Mouse (Mus musculus) lung, adult 2 months (tissue): ENCODE measurements around the gene Kcnma1. TPM values are rescaled to one million over a fixed set of nuclear protein-coding genes. Genes with fewer than 3 reads are reported as not detected.

ENCODE experiments used
- DNase-seq: peaks from one replicate; pipeline ENCODE4 v3.0.0; 2022
- H3K4me1 ChIP-seq: fragments of 200-500 bp; 2 replicates; pipeline ENCODE4 v1.6.1; 2011; ENCODE audit warnings: low read length; ENCODE audit not compliant: control insufficient read depth, insufficient read depth
- H3K4me3 ChIP-seq: fragments of 200-500 bp; replicated peaks from 2 replicates; pipeline ENCODE3; 2011; ENCODE audit warnings: low read depth, mild to moderate bottlenecking, control low read depth, low read length; ENCODE audit errors: extremely low read depth
- CTCF ChIP-seq: fragments of 200-500 bp; IDR thresholded peaks from 2 replicates; pipeline ENCODE4 v1.5.1; 2011; ENCODE audit warnings: mild to moderate bottlenecking, low read length, control low read depth; ENCODE audit not compliant: insufficient read depth
- POLR2A ChIP-seq: fragments of 200-500 bp; IDR thresholded peaks from 2 replicates; pipeline ENCODE4 v1.6.1; 2011; ENCODE audit warnings: low read depth, mild to moderate bottlenecking, control low read depth, low read length, borderline replicate concordance; ENCODE audit errors: extremely low read depth
- WGBS: fragments of 180-500 bp; shearing (Covaris S2); methylation state at CpG from one replicate; pipeline ENCODE4 v1.1.7; 2018; 5-methylcytosine and 5-hydroxymethylcytosine counted together
- polyA plus RNA-seq: library from polyadenylated mRNA; depleted of rRNA; stranded (reverse); fragments of >200 nt; gene quantifications from 2 replicates; pipeline ENCODE4 v1.2.3, GENCODE M21; 2012

The Kcnma1 gene
- polyA plus RNA-seq, 1 experiment: 1.6 TPM

GRCm38 (mm10) chr14:23572778-23573177 is 441.5 kb downstream of the Kcnma1 start:
- H3K4me3 ChIP-seq: no peak overlapping the region
- no peaks in the 10 kb centered on the region for H3K4me1 ChIP-seq
- 54% methylated on average over 1 of the region's 1 CpGs for WGBS
- no peak for DNase-seq
- TF ChIP-seq POLR2A (no peak), CTCF (no peak)

GRCm38 (mm10) chr14:23570251-23570650 is 444.0 kb downstream of the Kcnma1 start:
- no peaks in the 10 kb centered on the region for H3K4me1 ChIP-seq
- H3K4me3 ChIP-seq: no peak overlapping the region
- no peak for TF ChIP-seq CTCF
- no peak for TF ChIP-seq POLR2A
- DNase-seq: no peak
- WGBS: 45% methylated on average over 1 of the region's 1 CpGs

GRCm38 (mm10) chr14:23565931-23566330 is 448.4 kb downstream of the Kcnma1 start:
- 90% methylated on average over 3 of the region's 3 CpGs for WGBS
- Histone ChIP-seq H3K4me3 (no peak overlapping the region), H3K4me1 (no peaks in the 10 kb centered on the region)
- TF ChIP-seq CTCF (no peak), POLR2A (no peak)
- no peak for DNase-seq

GRCm38 (mm10) chr14:23564474-23564873 is 449.8 kb downstream of the Kcnma1 start:
- TF ChIP-seq CTCF: no peak
- no peak for TF ChIP-seq POLR2A
- H3K4me1 ChIP-seq: no peaks in the 10 kb centered on the region
- H3K4me3 ChIP-seq: no peak overlapping the region
- WGBS: 59% methylated on average over 7 of the region's 7 CpGs
- DNase-seq: no peak

GRCm38 (mm10) chr14:23563180-23563579 is 451.1 kb downstream of the Kcnma1 start:
- Histone ChIP-seq H3K4me3 (no peak overlapping the region), H3K4me1 (no peaks in the 10 kb centered on the region)
- TF ChIP-seq CTCF: no peak
- TF ChIP-seq POLR2A: no peak
- WGBS: 81% methylated on average over 2 of the region's 2 CpGs
- no peak for DNase-seq

- no peaks in the 10 kb centered on the region for H3K4me1 ChIP-seq
- 59% methylated on average over 2 of the region's 2 CpGs for WGBS
- TF ChIP-seq POLR2A: no peak
These were observed 458.6 kb downstream of the Kcnma1 start for GRCm38 (mm10) chr14:23555647-23556046.

GRCm38 (mm10) chr14:23552252-23552974 is 461.9 kb downstream of the Kcnma1 start:
- DNase-seq: no peak

More at GRCm38 (mm10) chr14:23555647-23556046, 458.6 kb downstream of the Kcnma1 start:
- no peak overlapping the region for H3K4me3 ChIP-seq
- DNase-seq: no peak

GRCm38 (mm10) chr14:23550467-23550866 is 463.8 kb downstream of the Kcnma1 start:
- DNase-seq: no peak
- TF ChIP-seq POLR2A (no peak), CTCF (no peak)
- no peak overlapping the region for H3K4me3 ChIP-seq
- 75% methylated on average over 3 of the region's 3 CpGs for WGBS
- no peaks in the 10 kb centered on the region for H3K4me1 ChIP-seq

More at GRCm38 (mm10) chr14:23552252-23552974, 461.9 kb downstream of the Kcnma1 start:
- Histone ChIP-seq H3K4me3 (no peak overlapping the region), H3K4me1 (no peaks in the 10 kb centered on the region)
- WGBS: 36% methylated on average over 5 of the region's 5 CpGs
- TF ChIP-seq CTCF (no peak), POLR2A (no peak)

- no peak overlapping the region for H3K4me3 ChIP-seq
- 88% methylated on average over 6 of the region's 6 CpGs for WGBS
- no peaks in the 10 kb centered on the region for H3K4me1 ChIP-seq
- no peak for DNase-seq
- TF ChIP-seq POLR2A (no peak), CTCF (no peak)
These were observed 472.2 kb downstream of the Kcnma1 start for GRCm38 (mm10) chr14:23542131-23542530.

GRCm38 (mm10) chr14:23539621-23540020 is 474.7 kb downstream of the Kcnma1 start:
- TF ChIP-seq CTCF: no peak
- TF ChIP-seq POLR2A: no peak
- Histone ChIP-seq H3K4me1 (no peaks in the 10 kb centered on the region), H3K4me3 (no peak overlapping the region)
- 85% methylated on average over 3 of the region's 3 CpGs for WGBS
- no peak for DNase-seq
